Mouse (Mus musculus): Measurements from ENCODE around the gene Mgat4c. TPM values are rescaled to one million over a fixed set of nuclear protein-coding genes. Genes with fewer than 3 reads are reported as not detected.

The Mgat4c gene
- total and polyA plus RNA-seq, 2 experiments from 2014 or later, result 32.2 to 64.9 TPM

- ATAC-seq, result no peak
- Histone ChIP-seq H3K9me3 (ENCODE audit: low read length) (no peaks in the 10 kb centered on the region), H3K4me2 (ENCODE audit: low read depth, low read length) (no peak overlapping the region), H3K27me3 (ENCODE audit: insufficient read depth, low read length) (no peaks in the 10 kb centered on the region), H3K27ac (no peak overlapping the region), H3K4me1 (ENCODE audit: insufficient read depth, low read length) (no peaks in the 10 kb centered on the region), H3K36me3 (ENCODE audit: insufficient read depth, low read length) (no peaks in the 10 kb centered on the region), H3K4me3 (ENCODE audit: low read length) (no peak overlapping the region), H3K9ac (replicated peaks; ENCODE audit: low read length) (no peak overlapping the region)
- DNase-seq (ENCODE audit: low spot score), result no peak
- WGBS, result 75% methylated on average over 3 of the region's 3 CpGs
- no peak for TF ChIP-seq CTCF (IDR thresholded peaks at IDR 0.05; ENCODE audit: low read depth)
Observed at GRCm38 (mm10) chr10:101783161-101783744, 102.0 kb downstream of the Mgat4c start.

GRCm38 (mm10) chr10:101795507-101795906 lies 114.2 kb downstream of the Mgat4c start:
- DNase-seq (ENCODE audit: low spot score) (no peak), ATAC-seq (no peak)
- Histone ChIP-seq H3K27ac (no peak overlapping the region), H3K27me3 (ENCODE audit: insufficient read depth, low read length) (no peaks in the 10 kb centered on the region), H3K9ac (replicated peaks; ENCODE audit: low read length) (no peak overlapping the region), H3K4me3 (ENCODE audit: low read length) (no peak overlapping the region), H3K9me3 (ENCODE audit: low read length) (no peaks in the 10 kb centered on the region), H3K4me2 (ENCODE audit: low read depth, low read length) (no peak overlapping the region), H3K36me3 (ENCODE audit: insufficient read depth, low read length) (no peaks in the 10 kb centered on the region), H3K4me1 (ENCODE audit: insufficient read depth, low read length) (no peaks in the 10 kb centered on the region)
- WGBS, result 96% methylated on average over 1 of the region's 1 CpGs
- no peak for TF ChIP-seq CTCF (IDR thresholded peaks at IDR 0.05; ENCODE audit: low read depth)

- Histone ChIP-seq H3K36me3 (ENCODE audit: insufficient read depth, low read length) (no peaks in the 10 kb centered on the region), H3K27ac (no peak overlapping the region), H3K27me3 (ENCODE audit: insufficient read depth, low read length) (no peaks in the 10 kb centered on the region), H3K9ac (replicated peaks; ENCODE audit: low read length) (no peak overlapping the region), H3K9me3 (ENCODE audit: low read length) (no peaks in the 10 kb centered on the region), H3K4me2 (ENCODE audit: low read depth, low read length) (no peak overlapping the region), H3K4me3 (ENCODE audit: low read length) (no peak overlapping the region), H3K4me1 (ENCODE audit: insufficient read depth, low read length) (no peaks in the 10 kb centered on the region)
- 21% methylated on average over 2 of the region's 2 CpGs for WGBS
- DNase-seq (ENCODE audit: low spot score) (peak; percentile 40), ATAC-seq (no peak)
- no peak for TF ChIP-seq CTCF (IDR thresholded peaks at IDR 0.05; ENCODE audit: low read depth)
Observed at GRCm38 (mm10) chr10:101798831-101799474, 117.7 kb downstream of the Mgat4c start.

DNA sequence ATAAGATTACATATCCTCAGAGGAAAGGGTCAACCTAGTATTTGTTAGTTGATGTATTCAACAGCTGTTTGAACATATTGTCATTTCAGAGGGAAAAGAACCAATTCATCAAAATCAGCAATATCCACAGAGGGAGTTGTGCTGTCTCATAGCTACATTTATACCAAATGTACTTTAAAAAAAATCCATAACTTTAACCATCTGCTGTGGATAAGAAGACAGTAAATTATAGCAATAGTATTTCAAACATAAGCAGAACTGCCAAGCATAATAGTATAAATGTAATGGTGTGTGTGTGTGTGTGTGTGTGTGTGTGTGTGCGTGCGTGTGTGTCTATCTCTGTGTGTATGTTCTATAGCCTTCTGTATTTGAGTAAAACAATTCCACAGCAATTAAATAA lies 127.5 kb downstream of the Mgat4c start:
- DNase-seq (ENCODE audit: low spot score) (no peak), ATAC-seq (no peak)
- Histone ChIP-seq H3K4me3 (ENCODE audit: low read length) (no peak overlapping the region), H3K36me3 (ENCODE audit: insufficient read depth, low read length) (no peaks in the 10 kb centered on the region), H3K4me1 (ENCODE audit: insufficient read depth, low read length) (no peaks in the 10 kb centered on the region), H3K27me3 (ENCODE audit: insufficient read depth, low read length) (no peaks in the 10 kb centered on the region), H3K9me3 (ENCODE audit: low read length) (no peaks in the 10 kb centered on the region), H3K27ac (no peak overlapping the region), H3K4me2 (ENCODE audit: low read depth, low read length) (no peak overlapping the region), H3K9ac (replicated peaks; ENCODE audit: low read length) (no peak overlapping the region)
- WGBS, result 94% methylated on average over 2 of the region's 2 CpGs
- no peak for TF ChIP-seq CTCF (IDR thresholded peaks at IDR 0.05; ENCODE audit: low read depth)

- no peaks in the 10 kb centered on the region for H3K9me3 ChIP-seq (ENCODE audit: low read length)
- no peak for ATAC-seq
- TF ChIP-seq CTCF (IDR thresholded peaks at IDR 0.05; ENCODE audit: low read depth), result no peak
Observed at GRCm38 (mm10) chr10:101816902-101817301, 135.6 kb downstream of the Mgat4c start.

GRCm38 (mm10) chr10:101827944-101828343 lies 146.7 kb downstream of the Mgat4c start:
- Histone ChIP-seq H3K4me2 (ENCODE audit: low read depth, low read length) (no peak overlapping the region), H3K9me3 (ENCODE audit: low read length) (no peaks in the 10 kb centered on the region), H3K4me1 (ENCODE audit: insufficient read depth, low read length) (no peaks in the 10 kb centered on the region), H3K27me3 (ENCODE audit: insufficient read depth, low read length) (no peaks in the 10 kb centered on the region), H3K4me3 (ENCODE audit: low read length) (no peak overlapping the region), H3K9ac (replicated peaks; ENCODE audit: low read length) (no peak overlapping the region), H3K27ac (no peak overlapping the region), H3K36me3 (ENCODE audit: insufficient read depth, low read length) (no peaks in the 10 kb centered on the region)
- 73% methylated on average over 2 of the region's 2 CpGs for WGBS
- DNase-seq (ENCODE audit: low spot score) (no peak), ATAC-seq (no peak)
- TF ChIP-seq CTCF (IDR thresholded peaks at IDR 0.05; ENCODE audit: low read depth), result no peak

More at GRCm38 (mm10) chr10:101816902-101817301, 135.6 kb downstream of the Mgat4c start:
- H3K4me2 ChIP-seq (ENCODE audit: low read depth, low read length), result no peak overlapping the region
- WGBS, result 70% methylated on average over 5 of the region's 5 CpGs
- H3K4me1 ChIP-seq (ENCODE audit: insufficient read depth, low read length), result no peaks in the 10 kb centered on the region
- DNase-seq (ENCODE audit: low spot score), result peak; percentile 34
- no peak overlapping the region for H3K9ac ChIP-seq (replicated peaks; ENCODE audit: low read length)
- H3K27ac ChIP-seq, result no peak overlapping the region
- H3K27me3 ChIP-seq (ENCODE audit: insufficient read depth, low read length), result no peaks in the 10 kb centered on the region
- H3K36me3 ChIP-seq (ENCODE audit: insufficient read depth, low read length), result no peaks in the 10 kb centered on the region
- no peak overlapping the region for H3K4me3 ChIP-seq (ENCODE audit: low read length)

- no peak overlapping the region for H3K9ac ChIP-seq (replicated peaks; ENCODE audit: low read length)
- H3K27me3 ChIP-seq (ENCODE audit: insufficient read depth, low read length), result no peaks in the 10 kb centered on the region
- no peaks in the 10 kb centered on the region for H3K36me3 ChIP-seq (ENCODE audit: insufficient read depth, low read length)
- no peak overlapping the region for H3K4me2 ChIP-seq (ENCODE audit: low read depth, low read length)
- H3K9me3 ChIP-seq (ENCODE audit: low read length), result 0 out of 2 replicates have a peak, but pooled peaks cover 4% of the 10 kb centered on the region
- 58% methylated on average over 2 of the region's 2 CpGs for WGBS
- ATAC-seq (no peak), DNase-seq (ENCODE audit: low spot score) (no peak)
- H3K4me3 ChIP-seq (ENCODE audit: low read length), result no peak overlapping the region
- TF ChIP-seq CTCF (IDR thresholded peaks at IDR 0.05; ENCODE audit: low read depth), result no peak
- H3K27ac ChIP-seq, result no peak overlapping the region
- no peaks in the 10 kb centered on the region for H3K4me1 ChIP-seq (ENCODE audit: insufficient read depth, low read length)
Observed at GRCm38 (mm10) chr10:101856115-101856514, 174.8 kb downstream of the Mgat4c start.

Data from hindbrain, postnatal 0 days (tissue).